Mouse (Mus musculus) C2C12 (cell line): ENCODE measurements at regions not wholly inside any gene's neighbourhood (a gene's known extent, or its start where the extent isn't known, plus 50 kb on each side); places are given as distances from the start of the nearest gene placed in this dataset.

ENCODE experiments used
- H3K27me3 ChIP-seq: one replicate; pipeline ENCODE4 v1.6.1; 2011; ENCODE audit not compliant: control insufficient read depth, insufficient read depth, insufficient read length
- H3K36me3 ChIP-seq: one replicate; pipeline ENCODE4 v1.6.1; 2011; ENCODE audit not compliant: control insufficient read depth, insufficient read depth
- H3K4me3 ChIP-seq: one replicate; pipeline ENCODE4 v1.5.1; 2011; ENCODE audit warnings: mild to moderate bottlenecking, control low read depth; ENCODE audit not compliant: poor library complexity, insufficient read depth, severe bottlenecking
- H3K79me2 ChIP-seq: one replicate; pipeline ENCODE4 v1.6.1; 2011; ENCODE audit not compliant: control insufficient read depth, insufficient read depth
- H3K79me3 ChIP-seq: one replicate; pipeline ENCODE4 v1.6.1; 2011; ENCODE audit warnings: low read depth, control low read depth
- H3ac ChIP-seq: one replicate; pipeline ENCODE3; 2011; ENCODE audit warnings: low read depth; ENCODE audit not compliant: control insufficient read depth, insufficient read length
- CEBPB ChIP-seq: IDR thresholded peaks from one replicate; pipeline ENCODE4 v1.6.1; 2011; ENCODE audit warnings: low read depth, mild to moderate bottlenecking, control low read depth, moderate library complexity
- CTCF ChIP-seq: IDR thresholded peaks from one replicate; pipeline ENCODE4 v1.5.1; 2011; ENCODE audit not compliant: control insufficient read depth, insufficient read depth, insufficient read length
- FOSL1 ChIP-seq: IDR thresholded peaks from one replicate; pipeline ENCODE4 v1.8.0; 2011; ENCODE audit warnings: mild to moderate bottlenecking, low read length; ENCODE audit not compliant: poor library complexity, insufficient read depth, severe bottlenecking
- MAX ChIP-seq: IDR thresholded peaks from one replicate; pipeline ENCODE4 v1.6.1; 2011; ENCODE audit warnings: mild to moderate bottlenecking, control low read depth
- MYOD1 ChIP-seq: IDR thresholded peaks from one replicate; pipeline ENCODE4 v1.6.1; 2011; ENCODE audit warnings: low read depth; ENCODE audit not compliant: control insufficient read depth, insufficient read length
- MYOG ChIP-seq: IDR thresholded peaks from one replicate; pipeline ENCODE4 v1.6.1; 2011; ENCODE audit not compliant: control insufficient read depth, insufficient read length; ENCODE audit errors: extremely low read depth
- USF1 ChIP-seq: IDR thresholded peaks from one replicate; pipeline ENCODE4 v1.6.1; 2011; ENCODE audit warnings: low read depth, mild to moderate bottlenecking, control low read depth, moderate library complexity

- H3ac ChIP-seq, result no peak overlapping the region
- no peaks in the 10 kb centered on the region for H3K36me3 ChIP-seq
- H3K27me3 ChIP-seq, result peaks cover 9% of the 10 kb centered on the region
- H3K4me3 ChIP-seq, result no peak overlapping the region
- no peaks in the 10 kb centered on the region for H3K79me3 ChIP-seq
- TF ChIP-seq MYOG (no peak), MAX (no peak), CEBPB (no peak), MYOD1 (no peak), FOSL1 (no peak), CTCF (no peak), USF1 (no peak)
- H3K79me2 ChIP-seq, result no peaks in the 10 kb centered on the region
Measured at GRCm38 (mm10) chr5:73851501-73851900, 200.3 kb downstream of the Spata18 start.

- Histone ChIP-seq H3K36me3 (no peaks in the 10 kb centered on the region), H3K79me3 (no peaks in the 10 kb centered on the region), H3K4me3 (no peak overlapping the region), H3K27me3 (peaks cover 4% of the 10 kb centered on the region), H3K79me2 (no peaks in the 10 kb centered on the region), H3ac (no peak overlapping the region)
- TF ChIP-seq USF1 (no peak), FOSL1 (no peak), CEBPB (no peak)
Measured at GRCm38 (mm10) chr5:73854025-73854773, 203.0 kb downstream of the Spata18 start.

- no peak for TF ChIP-seq MYOD1
- Histone ChIP-seq H3K27me3 (peaks cover 4% of the 10 kb centered on the region), H3ac (no peak overlapping the region), H3K79me2 (no peaks in the 10 kb centered on the region), H3K36me3 (no peaks in the 10 kb centered on the region), H3K4me3 (no peak overlapping the region), H3K79me3 (no peaks in the 10 kb centered on the region)
Measured at GRCm38 (mm10) chr5:73854774-73855371, 203.7 kb downstream of the Spata18 start.

GRCm38 (mm10) chr5:73859320-73859719 lies 208.1 kb downstream of the Spata18 start:
- Histone ChIP-seq H3K4me3 (no peak overlapping the region), H3K36me3 (no peaks in the 10 kb centered on the region), H3ac (no peak overlapping the region), H3K79me2 (no peaks in the 10 kb centered on the region), H3K27me3 (no peaks in the 10 kb centered on the region), H3K79me3 (no peaks in the 10 kb centered on the region)
- TF ChIP-seq MYOG (no peak), CEBPB (no peak), CTCF (no peak), MYOD1 (no peak), FOSL1 (no peak), MAX (no peak), USF1 (no peak)

- no peak overlapping the region for H3ac ChIP-seq
Measured at GRCm38 (mm10) chr5:73864138-73864761, 204.0 kb downstream of the Usp46 start.

More at GRCm38 (mm10) chr5:73864138-73864761, 204.0 kb downstream of the Usp46 start:
- no peak for TF ChIP-seq MYOD1
- TF ChIP-seq CEBPB, result no peak
- no peak for TF ChIP-seq MAX
- TF ChIP-seq MYOG, result no peak
- TF ChIP-seq CTCF, result no peak
- no peak for TF ChIP-seq USF1
- TF ChIP-seq FOSL1, result no peak
- Histone ChIP-seq H3K79me3 (no peaks in the 10 kb centered on the region), H3K4me3 (no peak overlapping the region), H3K27me3 (no peaks in the 10 kb centered on the region), H3K79me2 (no peaks in the 10 kb centered on the region), H3K36me3 (no peaks in the 10 kb centered on the region)
